Mouse (Mus musculus) thymus, adult 2 months (tissue): ENCODE data around the gene Gpr35.

Source experiments
- CTCF ChIP-seq: fragments of 200-500 bp; IDR thresholded peaks from 2 replicates; pipeline ENCODE4 v1.5.1; 2012; ENCODE audit warnings: mild to moderate bottlenecking, control low read depth, low read length, moderate library complexity, borderline replicate concordance; ENCODE audit not compliant: control insufficient read depth, poor library complexity, insufficient read depth; ENCODE audit errors: extremely low read depth
- POLR2A ChIP-seq: fragments of 200-500 bp; IDR thresholded peaks from 2 replicates; pipeline ENCODE4 v1.6.1; 2012; ENCODE audit warnings: mild to moderate bottlenecking, low read length, control low read depth, moderate library complexity; ENCODE audit not compliant: control insufficient read depth, poor library complexity, insufficient read depth; ENCODE audit errors: extremely low read depth

GRCm38 (mm10) chr1:92907632-92908360, 42.9 kb upstream of the Gpr35 start:
- no peak for TF ChIP-seq POLR2A
- no peak for TF ChIP-seq CTCF
